Mouse (Mus musculus) embryonic facial prominence, embryonic 12.5 days (tissue): ENCODE data around the gene Prmt1. TPM values are rescaled to one million over a fixed set of nuclear protein-coding genes. Genes with fewer than 3 reads are reported as not detected.
A peak's percentile ranks its signal among the peaks of the same experiment; 100 is the strongest.

Experiments
- ATAC-seq: fragments of 200-750 bp; cut with Nextera tagmentation; 2 replicates; pipeline ENCODE4 v1.8.0; 2017; ENCODE audit not compliant: insufficient number of reproducible peaks, insufficient read depth, low FRiP score, low TSS enrichment
- H3K27ac ChIP-seq: fragments of 300-500 bp; sonication (generic); 2 replicates; pipeline ENCODE4 v1.5.1; 2016; ENCODE audit warnings: mild to moderate bottlenecking
- H3K27me3 ChIP-seq: fragments of 300-500 bp; sonication (generic); 2 replicates; pipeline ENCODE4 v1.6.1; 2016; ENCODE audit warnings: mild to moderate bottlenecking, moderate library complexity
- H3K36me3 ChIP-seq: fragments of 300-500 bp; sonication (generic); 2 replicates; pipeline ENCODE4 v1.6.1; 2016; ENCODE audit warnings: mild to moderate bottlenecking
- H3K4me1 ChIP-seq: fragments of 300-500 bp; sonication (generic); 2 replicates; pipeline ENCODE4 v1.6.1; 2016
- H3K4me2 ChIP-seq: fragments of 300-500 bp; sonication (generic); replicated peaks from 2 replicates; pipeline ENCODE4 v1.6.1; 2016; ENCODE audit warnings: mild to moderate bottlenecking, moderate library complexity
- H3K4me3 ChIP-seq: fragments of 300-500 bp; sonication (generic); 2 replicates; pipeline ENCODE4 v1.5.1; 2016; ENCODE audit warnings: mild to moderate bottlenecking
- H3K9ac ChIP-seq: fragments of 300-500 bp; sonication (generic); 2 replicates; pipeline ENCODE4 v1.6.1; 2016; ENCODE audit warnings: mild to moderate bottlenecking, moderate library complexity
- H3K9me3 ChIP-seq: fragments of 300-500 bp; sonication (generic); 2 replicates; pipeline ENCODE4 v1.6.1; 2016; ENCODE audit warnings: mild to moderate bottlenecking, moderate library complexity
- WGBS: fragments of 180-500 bp; shearing (Covaris S2); methylation state at CpG from one replicate; pipeline ENCODE4 v1.1.7; 2016; 5-methylcytosine and 5-hydroxymethylcytosine counted together
- polyA plus RNA-seq: library from polyadenylated mRNA; unstranded; fragments of >200 nt; fragmentation: Nextera tagmentation; extraction: Ambion mirVana; gene quantifications from 2 replicates; pipeline ENCODE4 v1.2.1, GENCODE M21; 2016

The Prmt1 gene
- polyA plus RNA-seq, 1 experiment from 2014 or later, result 660 TPM

- H3K4me2 ChIP-seq, result no peak overlapping the region
- H3K36me3 ChIP-seq, result peaks cover 97% of the 10 kb centered on the region
- ATAC-seq, result no peak
- H3K27ac ChIP-seq, result no peak overlapping the region
- H3K9ac ChIP-seq, result no peak overlapping the region
- no peak overlapping the region for H3K4me3 ChIP-seq
- no peaks in the 10 kb centered on the region for H3K9me3 ChIP-seq
- no peaks in the 10 kb centered on the region for H3K27me3 ChIP-seq
- 95% methylated on average over 19 of the region's 19 CpGs for WGBS
- no peaks in the 10 kb centered on the region for H3K4me1 ChIP-seq
Observed at GRCm38 (mm10) chr7:45008411-45008810, 22.0 kb upstream of the Prmt1 start.

DNA sequence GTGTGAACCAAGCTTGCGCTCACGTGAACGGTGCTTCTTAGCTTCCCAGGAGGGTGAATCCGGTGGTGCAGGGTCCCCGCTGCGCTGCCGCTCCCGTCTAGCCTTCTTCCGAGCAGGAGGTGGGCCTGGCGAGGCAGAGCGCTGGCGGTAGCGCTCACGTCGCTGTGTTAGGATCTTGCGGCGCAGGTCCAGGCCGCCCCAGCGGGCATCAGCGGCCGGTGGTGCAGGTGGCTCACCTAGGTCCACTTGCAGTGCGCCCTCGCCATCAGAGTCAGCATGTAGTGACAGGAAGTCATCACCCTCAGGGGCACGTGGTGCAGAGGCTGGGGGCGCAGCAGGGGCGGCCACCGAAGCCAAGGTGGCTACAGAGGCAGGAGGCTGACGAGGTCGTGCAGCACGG lies 21.5 kb upstream of the Prmt1 start:
- peaks cover 97% of the 10 kb centered on the region for H3K36me3 ChIP-seq

GRCm38 (mm10) chr7:45007141-45007540 lies 20.8 kb upstream of the Prmt1 start:
- ATAC-seq, result no peak
- H3K36me3 ChIP-seq, result peaks cover 97% of the 10 kb centered on the region
- no peak overlapping the region for H3K4me2 ChIP-seq
- no peaks in the 10 kb centered on the region for H3K9me3 ChIP-seq
- WGBS, result 97% methylated on average over 29 of the region's 29 CpGs
- no peak overlapping the region for H3K9ac ChIP-seq
- H3K27ac ChIP-seq, result no peak overlapping the region
- H3K27me3 ChIP-seq, result no peaks in the 10 kb centered on the region
- no peak overlapping the region for H3K4me3 ChIP-seq
- H3K4me1 ChIP-seq, result no peaks in the 10 kb centered on the region

More for the DNA sequence above, 21.5 kb upstream of the Prmt1 start:
- Histone ChIP-seq H3K27ac (no peak overlapping the region), H3K4me1 (no peaks in the 10 kb centered on the region), H3K9me3 (no peaks in the 10 kb centered on the region), H3K27me3 (no peaks in the 10 kb centered on the region), H3K4me3 (no peak overlapping the region), H3K9ac (no peak overlapping the region), H3K4me2 (no peak overlapping the region)
- 93% methylated on average over 30 of the region's 30 CpGs for WGBS
- ATAC-seq, result no peak

DNA sequence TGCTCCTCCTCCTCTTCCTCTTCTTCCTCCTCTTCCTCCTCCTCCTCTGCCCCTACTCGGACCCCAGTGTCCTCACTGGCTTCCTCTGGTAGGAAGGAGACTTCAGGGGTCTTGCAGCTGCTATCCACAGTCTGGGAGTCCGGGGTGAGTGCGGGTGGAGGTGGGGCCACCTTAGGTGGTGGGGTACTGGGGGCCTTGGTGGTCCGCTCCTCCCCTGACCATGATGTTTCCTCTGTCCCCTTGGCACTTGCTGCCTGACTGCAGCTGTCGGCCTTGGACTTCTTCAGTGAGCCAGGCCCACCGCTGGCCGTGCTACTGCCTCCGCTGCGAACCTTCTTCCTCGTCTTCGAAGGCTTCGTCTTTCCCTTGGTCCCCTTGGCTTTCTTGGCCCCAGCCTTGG lies 20.1 kb upstream of the Prmt1 start:
- no peak for ATAC-seq
- Histone ChIP-seq H3K4me1 (no peaks in the 10 kb centered on the region), H3K9me3 (no peaks in the 10 kb centered on the region), H3K36me3 (peaks cover 97% of the 10 kb centered on the region), H3K9ac (no peak overlapping the region), H3K27ac (no peak overlapping the region), H3K27me3 (no peaks in the 10 kb centered on the region), H3K4me3 (no peak overlapping the region), H3K4me2 (no peak overlapping the region)
- 90% methylated on average over 12 of the region's 12 CpGs for whole genome bisulfite sequencing

DNA sequence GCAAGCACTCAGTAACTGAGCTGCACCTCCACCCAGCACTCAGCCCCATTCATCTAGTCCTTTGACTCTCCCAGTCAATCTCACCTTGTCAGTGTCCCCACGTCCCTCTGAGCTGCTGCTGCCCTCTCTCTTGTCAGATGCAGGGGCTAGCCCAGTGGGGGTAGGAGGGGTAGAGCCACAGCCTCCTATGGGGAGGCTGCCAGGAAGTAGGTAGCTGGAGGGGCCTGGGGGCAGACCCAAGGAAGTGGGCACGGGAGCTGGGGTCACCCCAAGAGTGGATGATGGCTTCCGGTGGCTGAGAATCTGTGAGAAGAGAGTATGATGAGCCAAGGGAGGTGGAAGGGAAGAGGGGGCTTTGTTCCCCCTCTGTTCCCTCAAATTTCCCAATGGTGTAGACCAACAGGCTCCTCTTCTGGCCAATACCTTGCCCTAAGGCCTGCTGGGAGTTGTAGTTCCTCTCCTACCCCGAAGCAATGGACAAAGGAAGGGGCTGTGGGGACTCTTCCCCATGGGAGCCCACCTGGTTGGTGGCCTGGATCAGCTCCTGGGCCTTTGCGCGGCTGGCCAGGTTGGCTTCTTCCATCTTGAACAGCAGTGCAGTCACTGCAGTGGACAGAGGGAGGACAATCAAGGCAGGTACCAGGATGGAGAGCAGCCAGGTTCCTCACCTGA lies 19.1 kb upstream of the Prmt1 start:
- H3K4me2 ChIP-seq, result no peak overlapping the region
- no peaks in the 10 kb centered on the region for H3K9me3 ChIP-seq
- peaks cover 99% of the 10 kb centered on the region for H3K36me3 ChIP-seq
- WGBS, result 89% methylated on average over 6 of the region's 6 CpGs
- no peak overlapping the region for H3K9ac ChIP-seq
- H3K27ac ChIP-seq, result peak overlapping the region; percentile 27; the same call in 1 of the 2 replicates
- no peak overlapping the region for H3K4me3 ChIP-seq
- ATAC-seq, result no peak
- H3K27me3 ChIP-seq, result no peaks in the 10 kb centered on the region
- H3K4me1 ChIP-seq, result no peaks in the 10 kb centered on the region

DNA sequence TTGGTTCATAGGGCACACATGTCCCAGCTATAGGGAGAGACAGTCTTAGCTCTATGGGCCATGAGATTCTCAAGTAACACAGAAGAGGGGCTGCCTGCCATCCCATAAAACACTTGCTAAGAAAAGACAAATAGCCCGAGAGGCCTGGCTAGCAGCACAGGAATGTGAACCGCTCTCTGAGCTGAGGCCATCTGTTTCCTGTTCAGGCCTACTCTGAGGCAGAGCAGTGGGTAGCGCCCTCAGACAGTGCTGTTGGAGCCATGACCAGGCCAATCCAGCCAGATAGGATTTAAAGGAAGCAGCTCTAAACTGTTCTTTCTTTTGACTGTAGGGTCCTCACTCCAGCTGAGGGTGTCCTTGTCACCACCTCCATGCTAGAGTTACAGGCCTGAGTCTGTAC lies 18.2 kb upstream of the Prmt1 start:
- no peak for ATAC-seq
- Histone ChIP-seq H3K27ac (no peak overlapping the region), H3K4me1 (0 out of 2 replicates have a peak, but pooled peaks cover 3% of the 10 kb centered on the region), H3K9ac (no peak overlapping the region), H3K27me3 (no peaks in the 10 kb centered on the region), H3K4me2 (no peak overlapping the region), H3K9me3 (no peaks in the 10 kb centered on the region), H3K36me3 (peaks cover 99% of the 10 kb centered on the region), H3K4me3 (no peak overlapping the region)
- 58% methylated on average over 3 of the region's 3 CpGs for WGBS

GRCm38 (mm10) chr7:45002440-45002839 lies 16.1 kb upstream of the Prmt1 start:
- Histone ChIP-seq H3K4me2 (no peak overlapping the region), H3K9me3 (no peaks in the 10 kb centered on the region), H3K27ac (no peak overlapping the region), H3K9ac (no peak overlapping the region), H3K36me3 (peaks cover 78% of the 10 kb centered on the region), H3K4me3 (no peak overlapping the region), H3K27me3 (no peaks in the 10 kb centered on the region), H3K4me1 (peaks cover 14% of the 10 kb centered on the region; the same call in 1 of the 2 replicates)
- no peak for ATAC-seq
- WGBS, result 90% methylated on average over 7 of the region's 7 CpGs

- no peak overlapping the region for H3K27ac ChIP-seq
- H3K9me3 ChIP-seq, result no peaks in the 10 kb centered on the region
- H3K4me1 ChIP-seq, result peaks cover 24% of the 10 kb centered on the region
- no peak overlapping the region for H3K4me3 ChIP-seq
- no peaks in the 10 kb centered on the region for H3K27me3 ChIP-seq
- ATAC-seq, result no peak
- H3K9ac ChIP-seq, result no peak overlapping the region
- peaks cover 62% of the 10 kb centered on the region for H3K36me3 ChIP-seq
- H3K4me2 ChIP-seq, result no peak overlapping the region
- 89% methylated on average over 21 of the region's 21 CpGs for WGBS
Observed at GRCm38 (mm10) chr7:45000539-45001114, 14.3 kb upstream of the Prmt1 start.

DNA sequence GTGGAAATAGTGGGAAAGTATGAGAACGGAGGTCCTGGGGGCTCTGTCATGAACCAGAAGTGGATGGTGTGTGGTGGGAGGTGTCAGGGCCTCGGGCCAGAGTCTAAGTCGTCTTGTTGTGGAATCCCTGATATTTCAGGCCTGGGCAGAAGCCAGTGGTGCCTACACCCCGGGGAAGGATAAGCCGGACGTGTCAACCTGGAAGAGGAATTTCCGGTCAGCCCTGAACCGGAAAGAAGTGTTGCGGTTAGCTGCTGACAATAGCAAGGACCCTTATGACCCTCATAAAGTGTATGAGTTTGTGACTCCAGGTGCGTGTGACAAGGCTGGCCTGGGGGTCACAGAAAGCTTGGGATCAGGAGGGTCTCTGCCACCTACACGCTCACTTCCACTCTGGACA lies 13.4 kb upstream of the Prmt1 start:
- no peaks in the 10 kb centered on the region for H3K9me3 ChIP-seq
- H3K27ac ChIP-seq, result no peak overlapping the region
- no peaks in the 10 kb centered on the region for H3K27me3 ChIP-seq
- H3K36me3 ChIP-seq, result peaks cover 62% of the 10 kb centered on the region
- 79% methylated on average over 11 of the region's 11 CpGs for WGBS
- peaks cover 25% of the 10 kb centered on the region for H3K4me1 ChIP-seq
- no peak overlapping the region for H3K9ac ChIP-seq
- H3K4me2 ChIP-seq, result no peak overlapping the region
- no peak overlapping the region for H3K4me3 ChIP-seq
- ATAC-seq, result no peak

- peak within 1 kb of the TSS; percentile 74 for H3K4me3 ChIP-seq
- WGBS, result 3% methylated on average over 18 of the region's 18 CpGs
- H3K27ac ChIP-seq, result peak within 1 kb of the TSS; percentile 85
- peak within 1 kb of the TSS; percentile 89 for H3K4me2 ChIP-seq
- peak within 1 kb of the TSS; percentile 83 for H3K9ac ChIP-seq
- peaks cover 25% of the 10 kb centered on the region for H3K4me1 ChIP-seq
- peaks cover 62% of the 10 kb centered on the region for H3K36me3 ChIP-seq
- H3K27me3 ChIP-seq, result no peaks in the 10 kb centered on the region
- no peak for ATAC-seq
- no peaks in the 10 kb centered on the region for H3K9me3 ChIP-seq
Observed at GRCm38 (mm10) chr7:44998501-44998955, 12.2 kb upstream of the Prmt1 start, which contains the start of gene Bcl2l12. Bcl2l12 (minus strand) TSS chr7:44998712.

DNA sequence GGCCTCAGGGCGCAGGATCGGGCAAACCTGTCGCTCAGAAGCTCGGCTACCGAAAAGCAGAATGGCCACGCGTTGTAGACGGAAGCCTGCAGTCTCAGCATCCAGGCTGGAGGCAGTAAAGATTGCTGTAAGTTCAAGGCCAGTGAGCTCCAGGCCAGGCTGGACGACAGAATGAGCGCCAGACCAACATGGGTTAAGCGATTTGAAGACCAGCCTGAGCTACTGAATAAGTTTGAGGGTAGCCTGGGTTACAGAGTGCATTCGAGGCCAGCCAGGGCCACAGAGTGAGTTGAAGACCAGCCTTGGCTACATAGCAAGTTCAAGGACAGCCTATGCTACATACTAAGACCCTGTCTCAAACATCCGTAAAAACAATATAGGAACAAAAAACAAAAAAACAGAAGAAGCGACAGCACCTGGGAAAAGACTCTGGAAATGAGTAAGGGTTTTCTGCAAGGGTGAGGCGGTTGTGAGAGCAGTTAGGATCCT lies 11.6 kb upstream of the Prmt1 start:
- peak overlapping the region; percentile 74 for H3K4me3 ChIP-seq
- peak overlapping the region; percentile 89 for H3K4me2 ChIP-seq
- H3K36me3 ChIP-seq, result peaks cover 62% of the 10 kb centered on the region
- peak overlapping the region; percentile 85 for H3K27ac ChIP-seq
- peak overlapping the region; percentile 83 for H3K9ac ChIP-seq
- H3K27me3 ChIP-seq, result no peaks in the 10 kb centered on the region
- H3K9me3 ChIP-seq, result no peaks in the 10 kb centered on the region
- peaks cover 25% of the 10 kb centered on the region for H3K4me1 ChIP-seq
- ATAC-seq, result no peak
- 4% methylated on average over 15 of the region's 15 CpGs for WGBS
